Mouse (Mus musculus) cerebellum, postnatal 10 days (tissue): ENCODE measurements around the gene Ccdc88a.
"Not testable (repeated sequence)": the region's sequence is repeated elsewhere in the genome, so short reads cannot be mapped to it uniquely, and the experiment has no call there.

Experiments used
- DNase-seq, 2 experiments: peaks; one replicate each; pipeline ENCODE4 v3.0.0; 2021; ENCODE audit warnings: mixed read lengths in 2 of 2

Gene Ccdc88a

DNA sequence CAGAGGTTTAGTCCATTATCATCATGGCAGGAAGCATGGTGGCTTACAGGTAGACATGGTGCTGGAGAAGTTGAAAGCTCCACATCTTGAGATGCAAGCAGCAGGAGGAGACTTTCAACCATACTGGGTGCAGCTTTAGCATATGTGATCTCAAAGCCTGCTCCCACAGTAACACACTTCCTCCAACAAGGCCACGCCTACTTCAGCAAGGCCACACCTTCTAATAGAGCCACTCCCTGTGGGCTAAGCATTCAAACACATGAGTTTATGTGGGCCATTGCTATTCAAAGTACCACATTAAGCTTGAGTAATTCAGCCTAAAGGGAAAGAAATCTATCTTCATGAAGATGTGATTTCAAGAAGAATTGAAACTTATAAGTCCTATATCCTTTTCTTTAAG is 119.7 kb downstream of the Ccdc88a start:
- no peak for DNase-seq

DNA sequence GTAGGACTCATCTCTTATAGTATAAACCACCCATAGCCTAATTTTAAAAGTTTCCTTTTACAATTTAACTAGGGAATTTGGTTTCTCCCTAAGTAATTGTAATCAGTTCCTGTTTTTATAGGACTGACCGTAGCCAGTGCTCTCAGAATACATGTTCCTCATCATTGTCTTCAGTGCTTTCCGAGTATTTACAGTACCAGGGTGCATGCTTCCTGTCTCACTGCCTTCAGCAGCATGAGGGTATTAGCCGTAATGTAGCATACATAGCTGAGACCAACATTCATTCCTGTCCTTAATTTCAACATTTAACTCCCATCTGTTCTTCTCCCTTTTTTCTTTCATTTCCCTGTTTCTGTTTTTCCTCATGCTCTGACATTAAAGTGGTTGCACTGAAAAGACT is 123.5 kb downstream of the Ccdc88a start:
- DNase-seq, result no peak

DNA sequence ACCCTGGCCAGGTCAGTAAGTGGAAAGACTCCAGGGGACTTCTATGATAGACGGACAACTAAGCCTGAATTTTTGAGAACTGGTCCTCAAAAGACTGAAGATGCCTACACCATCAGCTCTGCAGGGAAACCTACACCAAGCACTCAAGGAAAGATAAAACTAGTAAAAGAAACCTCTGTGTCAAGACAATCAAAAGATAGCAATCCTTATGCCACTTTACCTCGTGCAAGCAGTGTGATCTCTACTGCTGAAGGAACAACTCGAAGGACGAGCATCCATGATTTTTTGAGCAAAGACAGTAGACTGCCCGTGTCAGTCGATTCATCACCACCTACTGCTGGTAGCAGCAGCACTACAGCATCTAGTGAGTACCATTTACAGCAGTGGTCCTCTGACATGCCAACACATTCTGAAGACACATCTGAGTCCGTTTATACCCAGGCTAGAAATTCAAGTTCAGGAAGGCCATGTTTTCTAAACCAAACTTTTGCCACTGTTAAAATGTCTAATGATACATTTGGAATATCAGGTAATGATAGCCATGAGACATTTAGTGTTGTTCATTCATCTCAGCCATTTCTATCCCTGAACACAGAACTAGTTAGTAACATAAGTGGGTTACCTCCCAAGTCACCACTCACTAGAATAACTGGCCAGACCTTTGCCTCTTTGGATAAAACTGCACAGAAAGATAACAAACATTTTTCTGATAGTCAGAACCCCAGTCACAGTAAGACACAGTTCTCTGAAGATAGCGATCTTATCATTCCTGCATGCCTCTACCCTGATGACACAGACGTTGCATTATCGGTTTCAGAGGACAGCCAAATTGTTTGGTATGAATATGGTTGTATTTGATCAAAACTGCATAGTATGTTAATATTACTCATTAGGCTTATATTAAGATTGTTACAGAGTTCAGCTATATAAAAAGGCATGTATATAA is 130.8 kb downstream of the Ccdc88a start:
- DNase-seq, result no peak

DNA sequence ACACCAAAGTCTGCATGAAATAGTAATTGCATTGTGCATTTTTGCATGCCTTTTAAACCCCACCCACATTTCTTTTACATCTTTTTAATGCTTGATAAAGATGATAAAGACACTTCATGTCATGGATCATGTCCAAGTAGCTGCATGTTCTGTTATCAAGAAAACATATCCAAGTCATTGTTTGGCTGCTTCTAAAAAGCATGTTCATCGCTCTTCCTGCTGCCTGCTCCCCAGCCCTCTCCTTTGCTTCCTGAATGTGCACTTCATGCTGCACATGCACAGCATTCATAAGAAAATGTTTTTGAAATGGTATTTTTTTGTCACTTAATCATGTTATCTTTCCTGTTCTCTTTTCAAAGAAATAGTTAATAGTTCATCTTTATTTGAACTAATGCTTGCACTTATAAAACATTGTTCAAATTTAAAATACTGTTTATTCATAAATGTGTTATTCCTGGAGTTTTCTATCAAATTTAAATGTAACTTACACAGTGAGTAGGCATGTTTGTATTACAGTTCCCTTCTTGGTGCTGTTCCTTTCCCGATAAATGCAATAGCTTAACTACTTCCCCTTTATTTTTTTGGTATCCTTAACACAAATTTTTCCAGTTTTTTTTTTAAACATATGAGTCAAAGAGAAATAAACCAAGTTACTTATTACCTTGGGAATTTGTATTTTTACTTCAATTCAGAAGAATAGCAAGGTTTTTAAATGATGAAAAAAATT is 131.6 kb downstream of the Ccdc88a start:
- DNase-seq, result no peak

DNA sequence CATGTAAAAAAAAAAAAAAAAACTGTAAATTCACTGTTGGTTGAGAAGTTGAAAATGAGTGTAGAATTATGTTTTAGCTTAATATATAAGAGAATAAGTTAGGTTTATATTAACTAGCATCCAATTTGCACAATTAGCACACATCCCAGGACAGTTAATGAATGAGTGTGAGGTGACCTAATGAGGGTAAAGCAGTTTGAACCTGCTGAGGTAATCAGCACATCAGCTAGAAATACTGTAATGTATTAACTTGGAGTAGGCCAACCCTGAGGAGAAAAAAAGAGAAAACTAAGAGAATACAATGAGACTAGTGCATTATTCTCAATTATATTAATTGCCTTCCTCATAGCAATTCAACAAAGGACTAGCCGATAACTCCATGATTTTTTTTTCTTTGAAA is 136.0 kb downstream of the Ccdc88a start:
- DNase-seq, result no peak

DNA sequence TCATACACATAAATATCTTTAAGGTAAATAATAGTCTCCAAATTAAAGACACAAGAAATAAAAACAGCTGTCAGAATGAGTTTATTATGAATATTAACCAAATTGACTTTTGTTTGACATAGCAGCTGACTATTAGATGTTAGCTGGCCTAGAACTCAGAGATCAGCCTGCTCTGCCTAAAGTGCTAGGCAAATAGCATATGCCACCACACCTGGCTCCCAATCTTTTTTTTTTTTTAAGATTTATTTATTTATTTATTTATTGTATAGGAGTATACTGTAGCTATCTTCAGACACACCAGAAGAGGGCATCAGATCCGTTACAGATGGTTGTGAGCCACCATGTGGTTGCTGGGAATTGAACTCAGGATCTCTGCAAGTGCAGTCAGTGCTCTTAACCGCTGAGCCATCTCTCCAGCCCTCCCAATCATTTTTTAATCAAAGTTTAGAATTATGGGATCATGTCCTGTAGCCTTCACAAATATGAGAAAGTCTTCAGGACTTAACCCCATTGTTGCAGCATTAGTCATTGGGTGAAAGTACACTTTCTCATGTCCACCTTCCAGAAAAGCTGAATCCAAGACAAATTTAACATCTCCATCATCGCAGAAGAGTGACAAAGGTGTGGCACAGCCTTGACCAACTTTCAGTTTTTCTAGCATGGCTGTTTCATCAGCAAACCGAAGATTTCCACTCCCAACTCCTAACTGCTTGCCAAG is 139.5 kb downstream of the Ccdc88a start:
- no peak for DNase-seq

DNA sequence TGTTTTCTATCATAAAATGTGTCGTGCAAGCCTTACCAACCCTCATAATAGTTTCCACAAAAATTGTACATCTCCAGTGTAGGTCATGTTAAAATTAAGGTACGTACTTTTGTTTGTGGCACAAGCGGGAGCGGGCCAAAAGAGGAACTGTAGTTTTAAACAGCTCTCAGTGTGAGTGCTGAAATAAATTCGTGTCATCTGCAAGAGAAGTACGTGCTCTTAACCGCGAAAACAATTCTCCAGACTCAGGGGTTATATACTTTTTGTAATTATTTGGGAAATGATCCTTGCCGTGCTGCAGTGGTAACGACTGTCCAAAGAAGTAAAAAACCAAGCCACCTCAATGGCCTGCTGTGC is 140.8 kb downstream of the Ccdc88a start:
- no peak for DNase-seq

DNA sequence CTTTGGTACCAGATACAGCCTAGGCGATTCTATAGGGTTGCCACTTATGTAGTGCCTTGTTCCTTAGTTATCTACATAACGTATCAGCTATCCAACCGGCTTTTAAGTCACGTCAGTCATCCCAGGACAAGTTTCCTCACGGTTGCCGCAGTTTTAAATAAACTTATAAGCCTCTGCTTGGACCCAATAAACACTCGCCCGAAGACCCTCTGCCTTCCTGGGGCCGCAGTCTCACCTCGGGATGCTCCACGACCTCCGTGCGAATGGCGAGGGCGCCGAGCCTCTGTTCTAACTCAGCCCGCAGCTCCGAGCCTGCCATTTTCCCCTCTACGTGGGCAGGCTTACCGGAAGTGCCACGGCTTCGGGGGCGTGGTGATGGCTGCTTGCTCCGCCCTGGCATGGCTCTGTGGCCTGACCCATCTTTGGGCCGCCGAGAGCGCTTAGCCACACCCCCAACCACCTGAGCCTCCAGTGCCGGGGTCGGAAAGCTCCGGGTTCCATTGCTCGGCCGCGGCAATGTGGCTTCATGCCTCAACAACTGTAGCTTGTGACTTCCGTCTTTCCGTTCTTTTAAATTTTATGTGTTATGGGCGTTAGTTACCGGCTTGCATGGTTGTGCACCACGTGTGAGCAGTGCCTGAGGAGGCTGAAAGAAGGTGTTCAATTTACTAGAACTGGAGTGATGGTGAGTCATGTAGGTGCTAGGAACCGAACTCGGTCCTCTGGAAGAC is 141.4 kb downstream of the Ccdc88a start, which contains the start of gene Prorsd1:
Gene Prorsd1 (minus strand): TSS at position 352 of the 731 bp plus-strand sequence.
- peak; percentile 93 to 95 for DNase-seq

DNA sequence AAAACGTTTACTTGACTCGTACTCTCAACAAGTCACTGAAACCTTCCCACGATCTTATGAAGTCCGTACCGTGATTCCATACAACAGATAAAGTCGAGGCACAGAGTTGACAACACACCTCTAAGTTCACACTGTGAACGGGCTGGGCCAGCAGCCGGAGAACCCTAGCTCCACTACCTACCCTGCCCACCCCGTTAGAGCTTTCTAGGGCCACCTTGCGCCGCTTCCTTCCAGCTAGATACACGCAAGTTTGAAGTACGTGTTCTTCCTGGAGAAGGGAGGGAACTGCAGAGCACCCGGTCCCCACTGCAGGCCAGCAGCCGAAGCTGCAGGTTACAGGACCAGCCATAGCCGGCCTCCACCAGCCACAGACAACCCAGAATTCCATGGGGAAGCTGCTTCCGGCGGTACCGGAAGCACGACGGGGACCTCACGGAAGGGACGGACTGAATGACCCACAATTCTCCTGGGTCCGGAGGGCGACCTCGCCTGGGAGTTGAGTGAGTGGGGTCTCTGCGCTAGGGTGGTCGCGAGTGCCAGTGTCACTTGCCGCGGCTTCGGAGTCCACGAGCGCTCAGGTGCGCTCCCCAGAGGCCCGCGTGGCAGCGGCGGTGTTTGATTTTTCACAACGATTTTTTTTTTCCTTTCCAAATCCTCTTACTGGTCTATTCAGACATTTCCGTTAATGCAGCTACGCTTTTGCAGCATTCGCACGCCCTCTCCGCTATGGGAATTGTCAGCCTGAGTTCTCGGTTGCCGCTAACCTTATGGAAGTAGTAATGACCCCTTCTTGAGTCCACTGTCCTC is 152.7 kb downstream of the Ccdc88a start, which contains the start of gene Mtif2:
Gene Mtif2 (plus strand): TSS at position 421 of the 807 bp plus-strand sequence.
- peak; percentile 91 to 92 for DNase-seq

DNA sequence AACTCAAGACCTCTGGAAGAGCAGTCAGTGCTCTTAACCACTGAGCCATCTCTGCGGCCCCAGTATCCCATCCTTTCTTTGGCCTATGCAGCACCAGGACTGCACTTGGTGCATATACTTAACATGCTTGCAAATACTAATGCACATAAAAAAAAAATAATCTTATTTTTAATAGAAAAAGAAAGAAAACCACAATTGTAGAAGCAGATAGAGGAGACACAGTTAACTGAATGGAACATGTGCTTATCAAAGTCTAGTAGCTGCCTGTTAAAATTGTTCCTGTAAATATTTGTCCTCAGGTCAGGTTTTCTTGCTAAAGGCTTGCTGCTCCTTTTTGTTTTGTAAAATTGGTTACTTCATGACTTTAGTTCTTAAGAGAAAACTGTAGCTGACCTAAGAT is 164.7 kb downstream of the Ccdc88a start:
- no peak for DNase-seq

DNA sequence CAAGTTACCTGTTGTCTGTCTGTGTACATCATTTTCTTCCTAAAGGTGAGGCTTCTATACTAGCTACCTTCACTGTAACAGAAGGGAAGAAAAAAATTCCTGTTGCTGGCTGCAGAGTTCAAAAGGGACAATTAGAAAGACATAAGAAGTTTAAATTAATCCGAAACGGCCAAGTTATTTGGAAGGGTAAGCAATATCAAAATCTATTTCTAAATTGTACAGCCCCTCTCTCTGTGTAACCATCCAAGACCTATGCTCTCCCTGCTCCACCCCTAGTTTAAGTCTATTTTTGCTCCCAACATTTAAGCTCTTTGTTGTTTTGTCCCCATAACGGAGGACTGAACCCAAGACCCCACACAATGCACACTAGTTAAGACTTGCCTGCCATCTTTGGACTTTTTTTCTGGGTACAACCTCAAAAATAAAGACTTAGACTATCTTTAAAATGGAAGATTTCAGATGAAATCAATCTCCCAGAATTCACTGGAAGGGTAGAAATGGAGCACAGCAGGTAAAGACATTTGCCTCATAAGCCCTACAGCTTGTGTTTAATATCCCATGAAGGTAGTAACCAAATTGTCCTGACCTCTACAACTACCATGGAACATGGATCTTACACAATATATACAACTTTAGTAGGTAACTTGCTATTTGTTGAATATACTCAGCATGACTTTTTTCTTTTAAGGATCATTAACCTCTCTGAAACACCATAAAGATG is 170.9 kb downstream of the Ccdc88a start:
- DNase-seq, result no peak

DNA sequence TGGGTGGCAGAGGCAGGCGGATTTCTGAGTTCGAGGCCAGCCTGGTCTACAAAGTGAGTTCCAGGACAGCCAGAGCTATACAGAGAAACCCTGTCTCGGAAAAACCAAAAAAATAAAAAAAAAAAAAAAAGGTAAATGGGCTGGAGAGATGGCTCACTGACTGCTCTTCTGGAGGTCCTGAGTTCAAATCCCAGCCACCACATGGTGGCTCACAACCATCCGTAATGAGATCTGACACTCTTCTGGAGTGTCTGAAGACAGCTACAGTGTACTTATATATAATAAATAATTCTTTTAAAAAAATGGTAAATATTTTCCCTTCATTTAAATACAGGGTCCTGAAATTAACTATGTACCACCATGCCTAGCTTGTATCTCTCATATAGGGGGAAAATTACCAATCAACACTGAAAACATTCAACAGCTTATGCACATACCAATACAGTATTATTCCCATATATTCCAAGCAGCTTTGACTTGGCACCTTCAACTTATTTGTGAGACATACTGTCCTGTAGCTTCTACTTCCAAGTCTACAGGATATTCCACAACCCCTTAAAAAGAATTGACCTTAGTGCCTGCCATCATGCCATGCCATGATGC is 171.8 kb downstream of the Ccdc88a start:
- DNase-seq, result not testable (repeated sequence)

DNA sequence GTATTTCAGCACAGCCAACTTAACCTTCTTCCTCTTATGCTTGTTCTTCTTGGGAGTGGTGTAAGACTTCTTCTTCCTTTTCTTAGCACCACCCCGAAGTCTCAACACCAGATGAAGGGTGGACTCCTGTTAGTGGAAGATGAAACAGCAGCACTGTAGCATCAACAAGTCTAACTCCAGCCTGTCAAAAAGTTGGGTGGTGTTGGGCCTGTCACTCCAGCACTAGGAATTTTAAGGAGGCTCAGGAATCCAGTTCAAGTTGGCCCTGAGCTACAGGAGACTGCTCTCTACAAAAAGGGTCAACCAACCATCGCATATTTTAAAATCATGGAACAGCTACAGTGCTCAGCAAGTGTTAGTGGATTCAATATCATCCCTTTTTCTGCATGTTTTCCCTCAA is 172.8 kb downstream of the Ccdc88a start:
- DNase-seq, result not testable (repeated sequence)

DNA sequence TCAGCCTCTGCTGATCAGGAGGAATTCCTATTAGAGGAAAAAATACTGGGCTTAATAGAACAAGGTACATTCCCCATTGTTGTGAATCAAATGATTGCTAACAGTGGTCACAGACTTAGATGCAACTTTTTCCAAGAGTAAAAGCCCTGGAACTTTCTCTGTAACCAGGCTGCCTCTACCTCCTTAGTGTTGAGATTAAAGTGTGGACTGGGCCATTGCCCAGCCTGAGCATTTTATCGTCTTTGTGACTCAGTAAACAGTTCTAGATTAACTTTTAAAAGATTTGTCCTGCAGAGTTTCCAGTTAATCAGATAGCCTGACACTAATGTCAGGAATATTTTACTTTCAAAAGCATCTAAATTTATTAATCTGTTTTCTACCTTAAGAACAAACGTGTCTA is 173.3 kb downstream of the Ccdc88a start:
- DNase-seq, result no peak

DNA sequence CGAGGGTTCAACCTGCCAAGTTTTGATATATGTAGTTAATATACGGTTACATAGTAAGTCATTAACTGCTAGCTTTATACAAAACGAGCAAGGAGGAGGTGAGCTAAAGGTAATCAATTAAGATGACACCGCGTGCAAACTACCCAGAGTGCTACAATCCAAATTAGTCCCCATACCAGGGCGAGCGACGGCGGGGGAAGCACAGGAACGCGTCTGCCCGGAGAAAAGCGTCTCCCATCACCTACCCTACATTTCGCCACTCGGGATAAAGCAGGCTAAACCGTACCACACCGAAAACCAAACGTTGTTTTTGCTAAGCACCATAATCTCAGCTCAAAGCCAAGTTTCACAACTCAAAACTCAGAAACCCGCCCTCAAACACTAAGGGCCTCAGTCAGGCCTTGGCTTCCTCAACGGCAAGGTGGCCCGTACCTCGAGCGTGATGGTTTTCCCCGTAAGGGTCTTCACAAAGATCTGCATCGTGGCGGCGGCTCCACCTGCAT is 173.8 kb downstream of the Ccdc88a start:
- DNase-seq, result no peak

DNA sequence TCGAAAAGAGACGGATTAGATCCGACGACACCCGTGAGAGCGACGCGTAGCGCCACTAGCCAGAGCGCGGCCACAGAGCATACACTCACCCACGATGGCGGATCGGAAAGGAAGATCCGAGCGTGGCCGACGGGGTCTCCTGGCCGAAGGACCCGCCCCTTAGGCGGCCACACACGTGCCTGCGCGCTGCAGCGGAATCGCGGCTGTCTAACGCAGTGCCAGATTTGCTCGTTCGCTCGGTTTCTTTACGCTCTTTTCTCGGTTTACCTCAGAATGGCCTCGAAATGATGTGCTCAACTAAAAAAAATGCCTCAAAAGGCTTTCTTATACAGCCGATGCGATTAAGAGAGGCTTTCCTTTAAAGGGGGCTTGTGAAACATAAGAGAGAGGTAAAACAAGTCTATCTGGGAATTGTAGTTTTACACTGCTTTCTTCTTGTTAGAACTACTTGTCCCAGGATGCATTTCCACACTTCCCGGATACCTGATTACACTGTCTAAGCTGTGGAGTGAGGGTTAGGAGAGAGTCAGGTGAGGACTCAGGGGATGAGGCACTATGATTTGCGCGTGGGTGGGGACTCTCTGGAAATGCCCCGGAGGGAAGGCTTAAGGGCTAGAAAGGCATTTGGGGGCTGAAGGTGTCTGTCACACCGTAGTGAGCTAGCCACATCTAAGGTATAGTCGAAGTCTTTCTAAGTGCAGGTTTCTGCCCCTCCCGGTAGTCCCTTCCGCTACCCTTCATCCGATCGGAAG is 174.5 kb downstream of the Ccdc88a start, which contains the start of the genes Clhc1 and Rps27a:
Gene Clhc1 (plus strand): TSS at position 199 of the 752 bp plus-strand sequence.
Gene Rps27a (minus strand): TSS at position 358 of the 752 bp plus-strand sequence.
- peak; percentile 93 to 97 for DNase-seq

DNA sequence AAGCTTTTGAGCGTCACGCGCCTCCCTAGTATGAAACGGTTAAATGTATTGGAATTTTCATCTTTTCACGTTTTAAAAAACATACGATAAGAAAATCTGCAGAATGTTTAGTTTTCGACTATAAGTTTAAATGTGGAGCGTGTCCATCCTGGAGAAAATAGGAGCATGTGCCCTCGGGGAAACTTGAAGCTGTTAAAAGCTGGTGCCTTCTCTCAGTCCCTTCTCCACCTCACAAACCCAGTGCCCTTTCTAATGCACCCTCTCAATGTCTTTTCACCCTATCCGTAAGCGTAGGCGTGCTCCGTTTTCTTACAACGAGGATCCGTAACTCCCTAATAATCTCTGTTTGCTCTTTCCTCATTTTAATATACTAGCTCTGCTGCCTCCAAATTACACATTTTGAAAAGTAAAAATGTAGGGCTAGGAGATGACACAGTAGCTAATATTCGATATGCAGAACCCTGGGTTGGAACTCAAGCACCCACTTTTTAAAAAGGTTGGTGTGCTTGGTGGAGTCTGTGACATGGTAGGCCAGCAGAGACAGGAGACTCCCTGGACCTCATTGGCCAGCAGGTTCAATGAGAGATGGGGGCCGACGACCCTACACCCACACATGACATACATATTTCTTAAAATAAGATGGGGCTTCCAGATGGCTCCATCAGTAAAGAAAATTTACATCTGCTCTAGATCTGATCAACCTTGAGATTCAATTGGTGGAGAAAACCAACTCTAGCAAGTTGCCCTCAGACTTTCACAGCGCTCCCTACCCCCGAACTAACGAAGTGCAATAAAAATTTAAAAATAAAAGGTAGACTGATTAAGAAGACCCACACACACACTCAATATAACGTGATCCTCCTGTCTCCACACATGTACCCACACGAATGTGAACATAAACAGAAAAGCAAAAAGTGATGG is 175.3 kb downstream of the Ccdc88a start:
- peak; percentile 11 for DNase-seq

DNA sequence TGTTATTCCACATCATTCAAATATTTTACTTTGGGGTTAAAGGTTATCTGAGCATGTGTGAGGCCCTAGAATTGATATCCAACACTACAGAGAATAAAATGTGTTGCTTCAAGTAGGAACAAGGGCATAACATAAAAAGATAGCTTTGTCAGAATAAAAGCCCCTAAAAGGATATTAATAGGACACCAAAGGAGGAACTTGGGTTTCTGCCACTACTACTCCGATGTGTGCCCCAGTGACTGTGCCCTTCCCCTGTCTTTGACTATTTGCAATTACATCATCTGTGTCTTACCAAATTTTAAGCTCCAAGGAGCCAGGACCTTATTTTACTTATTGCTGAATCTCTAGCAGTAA is 175.9 kb downstream of the Ccdc88a start:
- DNase-seq, result peak in 1 of 2 experiments; percentile 11
